Mouse (Mus musculus) layer of hippocampus, postnatal 36 days (tissue): Measurements from ENCODE around the gene Pygm. TPM values are rescaled to one million over a fixed set of nuclear protein-coding genes. Genes with fewer than 3 reads are reported as not detected.

Source experiments
- DNase-seq, 2 experiments: peaks; one replicate each; pipeline ENCODE4 v3.0.0; 2022
- total RNA-seq, 2 experiments: library from RNA; stranded (reverse); gene quantifications; 2 replicates each; pipeline ENCODE4 v1.2.3; 2021

The Pygm gene
- total RNA-seq, 2 experiments from 2014 or later, result 18.3 to 22.1 TPM

- no peak for DNase-seq
These were observed 2.0 kb downstream of the Pygm start for GRCm38 (mm10) chr19:6386234-6386633.

GRCm38 (mm10) chr19:6388006-6388405 is 3.8 kb downstream of the Pygm start:
- no peak for DNase-seq

- no peak for DNase-seq
These were observed 5.6 kb downstream of the Pygm start for GRCm38 (mm10) chr19:6389803-6390202.

- no peak for DNase-seq
These were observed 6.1 kb downstream of the Pygm start for GRCm38 (mm10) chr19:6390251-6390650.

GRCm38 (mm10) chr19:6392743-6393393 is 8.7 kb downstream of the Pygm start:
- DNase-seq, result no peak

GRCm38 (mm10) chr19:6393637-6394036 is 9.4 kb downstream of the Pygm start:
- no peak for DNase-seq

GRCm38 (mm10) chr19:6396237-6396636 is 12.0 kb downstream of the Pygm start:
- DNase-seq, result no peak

GRCm38 (mm10) chr19:6397582-6398249 is 13.5 kb downstream of the Pygm start:
- no peak for DNase-seq

- DNase-seq, result no peak
These were observed 14.5 kb downstream of the Pygm start for GRCm38 (mm10) chr19:6398447-6399284.

- no peak for DNase-seq
These were observed 15.3 kb downstream of the Pygm start, which contains the start of gene Rasgrp2 for GRCm38 (mm10) chr19:6399285-6400095. TSS of gene Rasgrp2 (plus strand) at chr19:6399340.

- DNase-seq, result no peak
These were observed 16.2 kb downstream of the Pygm start for GRCm38 (mm10) chr19:6400096-6401086.

GRCm38 (mm10) chr19:6401131-6401815 is 17.1 kb downstream of the Pygm start:
- DNase-seq, result no peak

GRCm38 (mm10) chr19:6401951-6402350 is 17.8 kb downstream of the Pygm start:
- no peak for DNase-seq

- no peak for DNase-seq
These were observed 19.7 kb downstream of the Pygm start for GRCm38 (mm10) chr19:6403869-6404268.

- no peak for DNase-seq
These were observed 21.2 kb downstream of the Pygm start for GRCm38 (mm10) chr19:6405433-6405832.

GRCm38 (mm10) chr19:6407109-6407508 is 22.9 kb downstream of the Pygm start:
- no peak for DNase-seq

GRCm38 (mm10) chr19:6407816-6408510 is 23.8 kb downstream of the Pygm start:
- DNase-seq, result no peak

GRCm38 (mm10) chr19:6408749-6409148 is 24.6 kb downstream of the Pygm start:
- no peak for DNase-seq

- DNase-seq, result no peak
These were observed 25.0 kb downstream of the Pygm start for GRCm38 (mm10) chr19:6409176-6409575.

GRCm38 (mm10) chr19:6409936-6410335 is 25.7 kb downstream of the Pygm start:
- DNase-seq, result no peak
